Mouse (Mus musculus) small intestine, adult 2 months (tissue): ENCODE measurements around the gene Znhit3.

Source experiments
- CTCF ChIP-seq: fragments of 200-500 bp; IDR thresholded peaks from 2 replicates; pipeline ENCODE4 v1.5.1; 2012; ENCODE audit warnings: low read depth, mild to moderate bottlenecking, control low read depth, inconsistent platforms, low read length, moderate library complexity, mixed read lengths; ENCODE audit not compliant: insufficient replicate concordance, insufficient read length; ENCODE audit errors: extremely low read depth
- POLR2A ChIP-seq: fragments of 200-500 bp; IDR thresholded peaks from 2 replicates; pipeline ENCODE4 v1.6.1; 2012; ENCODE audit warnings: low read depth, mild to moderate bottlenecking, control low read depth, inconsistent platforms, low read length, moderate library complexity

DNA sequence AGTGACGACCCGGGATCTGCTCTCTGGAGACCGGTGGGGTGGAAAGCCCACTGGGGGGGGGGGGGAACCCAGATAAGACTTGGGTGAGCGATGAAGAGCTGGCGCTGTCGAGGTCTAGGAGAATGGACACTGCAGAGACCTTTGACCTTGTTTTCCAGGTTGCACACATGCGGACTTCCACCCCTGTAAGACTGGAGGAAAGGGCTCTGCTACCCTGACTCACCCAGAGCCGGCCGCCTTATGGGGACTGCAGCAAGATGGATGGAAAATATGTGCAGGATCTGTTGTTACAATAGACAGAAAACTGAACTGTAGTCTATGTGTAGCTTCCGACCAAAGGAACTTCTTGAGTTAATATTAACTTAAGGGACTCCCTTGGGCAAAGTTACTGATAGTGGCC is 45.1 kb downstream of the Znhit3 start:
- no peak for TF ChIP-seq CTCF
- no peak for TF ChIP-seq POLR2A
